Mouse (Mus musculus) cerebellum, adult 9-11 months (tissue): ENCODE measurements around the gene Gas7.

Experiments used
- DNase-seq: peaks from one replicate; pipeline ENCODE4 v3.0.0; 2022

The Gas7 gene

DNA sequence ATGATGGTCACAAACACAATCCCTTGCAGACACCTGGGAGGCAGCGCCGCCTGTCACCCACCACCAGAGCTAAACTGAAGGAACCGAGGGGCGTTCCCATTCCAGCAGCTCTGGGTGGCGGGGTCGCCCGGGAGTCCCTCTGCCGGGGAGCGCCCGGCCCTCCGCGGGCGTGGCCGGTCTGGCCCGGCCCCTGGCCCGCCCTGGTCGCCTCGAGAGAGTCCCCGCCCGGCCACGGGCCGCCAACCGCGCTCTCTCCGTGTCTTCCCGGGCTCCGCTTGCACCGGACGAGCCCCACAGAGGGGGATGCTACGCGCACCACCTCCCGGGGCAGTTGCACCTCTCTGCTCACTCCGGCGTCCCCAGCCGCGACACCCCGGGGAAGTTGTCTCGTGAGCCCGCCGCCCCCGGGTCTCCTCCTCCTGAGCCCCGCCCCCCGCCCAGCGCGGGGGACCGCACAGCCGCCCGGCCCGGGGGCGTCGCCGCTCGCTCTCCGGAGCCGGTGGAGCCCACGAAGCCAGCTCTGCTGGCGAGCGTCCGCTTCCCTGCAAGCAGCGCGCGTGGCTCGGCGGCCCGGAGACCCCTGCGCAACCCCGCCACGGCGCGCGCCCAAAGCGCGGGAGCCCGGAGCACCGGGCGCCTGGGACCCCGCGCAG, at the start of gene Gas7:
Gas7 (plus strand) TSS at position 564 of the 653 bp plus-strand sequence.
- no peak for DNase-seq

DNA sequence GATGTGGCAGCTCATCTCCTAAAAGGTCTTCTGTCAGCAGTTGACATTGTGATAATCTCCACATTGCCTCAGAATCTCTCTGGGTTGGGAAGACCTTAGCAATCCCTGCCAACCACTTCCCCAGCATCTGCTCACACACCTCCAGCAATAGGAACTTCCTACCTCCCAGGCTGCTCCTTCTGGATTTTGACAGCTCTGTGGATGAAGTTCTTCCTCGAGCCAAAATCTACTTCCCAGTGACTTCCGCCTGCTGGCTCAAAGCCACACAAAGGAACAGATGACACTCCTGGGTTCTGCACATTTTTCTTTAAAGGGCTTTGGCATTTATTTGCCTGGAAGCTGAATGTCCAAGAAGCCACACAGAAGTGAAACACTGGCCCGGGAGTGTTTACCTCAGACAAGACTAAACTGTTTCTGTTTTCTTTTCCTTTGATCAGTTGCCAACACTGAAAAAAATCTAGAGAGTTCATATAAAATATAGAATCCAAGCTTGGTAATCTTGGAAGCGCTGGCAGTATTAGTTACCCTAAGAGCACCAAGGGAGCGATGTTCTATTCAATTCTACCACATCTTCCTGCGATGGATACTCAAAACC, 40.8 kb upstream of the Gas7 start:
- DNase-seq: peak; percentile 8

DNA sequence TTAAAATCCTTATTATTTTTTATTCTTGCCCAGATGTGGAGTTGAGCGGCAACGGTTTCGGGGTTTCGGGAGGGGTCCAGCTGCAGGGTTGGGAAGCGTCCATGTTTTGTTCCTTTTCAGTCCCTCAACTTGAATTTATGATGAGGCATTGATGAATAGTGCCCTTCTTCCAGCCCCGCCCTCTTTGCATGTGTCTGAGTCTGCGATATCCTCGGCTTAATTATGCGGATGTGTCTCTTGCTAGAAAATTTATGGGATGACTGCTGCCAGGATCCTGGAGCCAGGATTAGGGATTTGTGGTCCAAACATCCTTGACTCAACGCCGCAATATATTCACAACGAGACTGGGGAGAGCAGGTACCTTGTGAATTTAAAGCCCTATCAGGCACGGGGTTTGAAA, 31.7 kb upstream of the Gas7 start:
- no peak for DNase-seq

DNA sequence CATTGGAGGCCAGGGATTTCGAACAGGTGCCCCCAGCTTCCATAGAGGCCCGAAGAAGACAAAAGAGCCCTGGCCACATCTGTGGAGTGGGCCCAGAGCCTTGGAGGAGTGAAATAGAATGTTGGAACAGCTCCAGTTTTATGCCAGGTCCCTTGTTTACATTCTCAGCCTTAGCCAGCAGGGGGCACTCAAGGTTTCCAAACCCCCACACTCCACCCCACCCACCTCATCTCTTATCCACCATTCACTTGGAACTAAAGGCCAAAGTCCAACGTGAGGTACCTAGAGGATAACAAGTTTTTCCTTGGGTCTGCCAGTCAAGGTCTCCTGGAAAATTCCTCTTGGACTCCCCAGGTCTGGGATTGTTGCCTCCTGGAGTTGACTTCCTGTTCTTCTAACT, 27.0 kb upstream of the Gas7 start:
- DNase-seq: peak; percentile 19

DNA sequence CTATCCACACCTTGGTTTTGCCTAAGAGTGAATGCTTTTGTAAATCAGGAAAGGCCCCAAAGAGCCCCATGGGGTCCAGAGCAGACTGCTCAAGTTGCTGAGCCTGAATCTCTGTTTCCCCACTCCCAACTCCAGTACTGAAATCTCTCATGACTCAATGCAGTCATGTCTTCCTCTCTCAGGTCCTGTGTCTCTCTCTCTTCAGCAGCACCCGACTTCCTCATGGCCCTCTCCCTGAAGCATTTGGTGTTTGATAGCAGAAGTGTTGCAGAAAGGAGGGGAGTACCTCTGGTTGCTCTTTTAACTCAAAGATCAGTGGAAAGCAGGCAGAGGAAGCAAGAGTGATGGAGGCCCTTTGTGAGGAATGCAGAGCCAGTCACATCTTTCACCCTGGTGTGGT, 25.4 kb upstream of the Gas7 start:
- no peak for DNase-seq

DNA sequence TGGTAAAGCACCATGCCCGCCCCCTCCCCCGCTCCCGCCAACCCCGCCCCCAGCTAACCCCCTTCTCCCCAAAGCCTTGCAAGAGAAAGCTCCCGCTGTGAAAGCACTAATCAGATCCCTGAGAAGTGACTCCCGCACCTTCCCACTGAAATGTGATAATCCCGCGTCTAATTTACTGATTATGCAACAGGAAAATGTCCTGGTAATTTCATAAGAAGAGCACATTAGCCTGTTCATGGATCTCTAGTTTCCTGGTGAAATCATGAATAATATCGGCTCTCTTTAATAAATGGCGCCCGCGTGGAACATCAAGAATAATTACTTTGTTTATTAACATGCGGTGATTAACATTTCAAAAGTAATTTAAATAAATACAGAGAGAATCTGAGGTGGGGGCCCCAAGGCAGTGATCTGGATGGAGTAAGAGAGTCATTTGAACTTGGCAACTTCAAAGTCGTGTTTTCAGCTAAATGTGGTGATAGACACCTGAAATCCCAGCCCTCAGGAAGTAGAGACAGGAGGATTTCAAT, 24.1 kb upstream of the Gas7 start:
- no peak for DNase-seq

DNA sequence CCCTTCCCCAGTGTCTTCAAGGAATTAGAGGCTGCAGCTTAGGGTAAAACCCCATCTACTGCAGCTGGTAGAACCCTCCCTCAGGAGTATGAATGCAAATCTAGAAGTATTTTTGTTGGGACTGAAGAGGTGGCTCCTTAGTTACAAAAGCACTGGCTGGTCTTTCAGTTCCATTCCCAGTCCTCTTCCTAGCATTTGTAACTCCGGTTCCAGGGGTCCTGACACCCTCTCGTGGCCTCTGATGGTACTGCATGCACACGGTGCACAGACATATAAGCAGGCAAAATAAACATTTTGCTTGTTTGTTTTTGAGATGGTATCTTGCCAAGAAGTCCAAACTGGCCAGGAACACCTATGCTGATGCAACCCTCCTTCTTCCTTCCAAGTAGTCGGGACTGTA, 23.4 kb upstream of the Gas7 start:
- DNase-seq: no peak

DNA sequence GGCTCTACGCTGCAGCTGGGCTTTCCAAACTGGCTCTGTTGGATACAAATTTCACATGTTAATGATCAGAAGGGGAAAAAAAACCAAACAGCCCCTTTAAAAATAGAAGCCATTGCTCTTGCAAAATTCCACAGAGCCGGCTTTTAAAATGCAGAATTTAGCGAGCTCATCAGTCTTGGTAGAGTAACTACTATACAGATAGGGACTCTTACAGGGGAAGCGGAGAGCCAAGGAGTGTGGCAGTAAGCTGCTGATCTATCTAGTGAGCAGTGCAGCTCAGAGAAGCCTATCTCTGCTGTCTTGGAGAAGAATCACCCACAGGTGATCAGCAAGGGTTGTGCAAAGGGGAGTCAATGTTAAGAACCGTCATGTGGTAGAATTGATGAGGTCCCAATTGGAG, 21.5 kb upstream of the Gas7 start:
- DNase-seq: no peak

DNA sequence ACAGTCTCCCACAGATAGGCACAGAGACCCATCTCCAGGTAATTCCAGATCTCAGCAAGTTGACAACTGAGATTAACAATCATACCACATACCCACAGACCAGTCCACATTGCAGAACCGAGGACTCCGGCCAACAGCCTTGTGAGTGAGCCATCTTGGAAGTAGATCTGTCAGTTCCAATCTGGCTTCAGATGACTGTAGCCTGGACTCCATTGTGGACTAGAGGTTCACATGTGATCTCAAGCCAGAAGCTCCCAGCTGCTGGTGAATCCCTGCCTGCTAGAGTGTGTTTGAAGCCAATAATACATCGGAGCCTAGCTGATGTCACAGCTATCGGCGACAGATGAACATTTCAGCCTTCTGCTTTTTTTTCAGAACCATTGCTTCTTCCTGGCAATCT, 16.5 kb upstream of the Gas7 start:
- DNase-seq: no peak

DNA sequence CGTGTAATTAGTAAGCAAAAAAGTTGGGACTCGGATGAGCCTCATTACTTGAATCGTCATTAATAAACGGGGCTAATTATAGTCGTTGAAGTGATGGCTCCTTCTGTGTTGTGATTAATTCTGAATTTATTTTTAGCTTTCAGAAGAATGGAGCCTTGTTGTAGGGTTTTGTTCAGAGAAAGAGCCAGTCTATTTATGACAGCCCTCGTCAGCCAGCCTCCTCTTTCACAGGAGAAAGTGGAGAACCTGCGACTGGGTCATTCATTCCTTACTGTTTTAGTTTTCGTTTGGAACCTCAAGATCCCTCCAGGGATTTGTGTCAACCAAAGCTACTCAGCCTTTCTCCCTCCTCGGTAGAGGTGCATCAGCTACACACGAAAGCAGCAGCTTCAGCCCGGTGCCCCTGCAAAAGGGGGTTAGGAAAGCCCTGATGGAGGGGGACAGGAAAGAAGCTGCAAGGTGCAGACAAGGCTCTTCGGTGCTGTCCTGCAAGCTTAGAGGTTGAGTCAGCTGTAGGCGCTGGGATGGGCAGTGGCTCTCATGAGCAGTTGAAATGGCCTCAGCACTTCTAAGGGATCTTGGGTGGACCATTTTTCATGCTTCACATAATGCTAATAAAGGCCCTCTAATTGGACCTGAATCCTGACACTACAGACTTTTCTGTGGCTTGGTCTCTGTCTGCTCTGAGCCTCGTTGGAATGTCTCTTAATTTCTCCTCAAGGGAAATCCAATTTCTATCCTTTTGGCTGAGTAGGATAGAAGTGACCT, 10.0 kb upstream of the Gas7 start:
- DNase-seq: no peak

DNA sequence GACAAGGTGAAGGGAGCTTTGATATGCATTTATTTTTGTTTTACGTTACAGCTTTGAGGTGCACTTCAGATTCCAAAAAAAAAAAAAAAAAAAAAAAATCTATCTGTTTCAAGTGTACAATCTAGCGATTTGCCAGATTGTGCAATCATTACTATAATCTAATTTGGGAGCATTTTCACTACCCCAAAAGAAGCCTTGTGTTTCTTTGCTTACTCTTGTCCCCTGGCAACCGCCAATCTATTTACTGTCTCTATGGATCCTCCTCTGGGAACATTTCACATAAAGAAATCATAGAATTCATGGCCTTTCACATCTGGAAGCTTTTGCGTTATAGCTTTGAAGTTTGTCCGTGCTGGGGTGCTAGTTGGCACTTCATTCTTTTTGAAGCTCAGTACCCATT, 3.7 kb upstream of the Gas7 start:
- no peak for DNase-seq

DNA sequence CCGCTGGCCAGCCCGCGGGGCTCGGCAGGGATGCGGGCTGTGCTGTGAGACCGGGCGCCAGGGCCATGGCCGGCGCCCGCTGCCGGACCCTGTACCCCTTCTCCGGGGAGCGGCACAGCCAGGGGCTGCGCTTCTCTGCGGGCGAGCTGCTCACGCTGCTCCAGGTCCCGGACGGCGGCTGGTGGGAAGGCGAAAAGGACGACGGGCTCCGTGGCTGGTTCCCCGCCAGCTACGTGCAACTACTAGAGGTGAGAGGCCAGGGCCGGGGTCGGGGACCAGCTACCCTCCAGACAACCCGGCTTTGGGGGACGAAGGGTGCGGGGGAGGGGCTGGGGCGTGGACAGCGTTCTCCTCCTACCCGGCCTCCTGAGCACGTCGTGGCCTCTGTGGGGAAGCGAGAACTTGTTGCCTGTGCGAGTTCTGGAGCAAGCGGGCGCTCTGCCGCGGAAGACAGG, 317 bp downstream of the Gas7 start:
- no peak for DNase-seq

DNA sequence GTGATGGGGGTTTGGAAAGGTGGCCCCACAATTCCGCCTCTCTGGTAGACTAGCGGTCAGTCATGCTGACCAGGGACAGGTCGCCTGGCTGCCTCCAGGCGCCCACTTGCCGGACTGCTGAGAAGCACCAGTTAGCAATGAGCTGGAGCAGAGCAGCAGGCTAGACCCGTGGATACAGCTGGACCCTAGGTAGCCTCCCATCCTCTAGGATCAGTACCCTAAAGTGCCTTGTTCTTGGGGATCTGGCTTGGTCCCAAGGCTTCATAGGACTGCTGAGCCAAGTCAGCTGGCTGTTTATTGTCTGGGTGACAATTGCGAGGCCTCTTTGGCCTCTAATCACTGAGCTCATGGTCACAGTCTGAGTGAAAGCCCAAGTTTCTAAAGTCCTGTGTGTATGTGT, 792 bp downstream of the Gas7 start:
- no peak for DNase-seq

DNA sequence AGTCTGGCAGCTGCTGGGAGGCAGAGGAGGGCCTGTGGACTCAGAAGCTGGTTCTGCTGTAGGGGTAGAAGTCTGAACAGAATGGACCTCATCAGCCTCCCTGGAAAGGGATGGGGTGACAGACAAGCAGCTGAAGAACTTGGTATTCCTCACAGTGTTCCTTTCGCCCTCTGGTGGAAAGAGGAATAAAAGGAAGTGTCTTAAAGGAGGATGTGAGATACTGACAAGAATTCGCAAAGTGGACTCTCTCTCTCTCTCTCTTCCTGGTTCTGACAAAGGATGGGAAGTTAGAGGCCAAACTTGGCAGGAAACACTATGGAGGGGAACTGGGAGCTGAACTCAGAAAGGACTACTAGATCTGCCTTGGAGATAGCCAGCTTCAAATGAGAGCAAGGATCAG, 2.9 kb downstream of the Gas7 start:
- DNase-seq: no peak

DNA sequence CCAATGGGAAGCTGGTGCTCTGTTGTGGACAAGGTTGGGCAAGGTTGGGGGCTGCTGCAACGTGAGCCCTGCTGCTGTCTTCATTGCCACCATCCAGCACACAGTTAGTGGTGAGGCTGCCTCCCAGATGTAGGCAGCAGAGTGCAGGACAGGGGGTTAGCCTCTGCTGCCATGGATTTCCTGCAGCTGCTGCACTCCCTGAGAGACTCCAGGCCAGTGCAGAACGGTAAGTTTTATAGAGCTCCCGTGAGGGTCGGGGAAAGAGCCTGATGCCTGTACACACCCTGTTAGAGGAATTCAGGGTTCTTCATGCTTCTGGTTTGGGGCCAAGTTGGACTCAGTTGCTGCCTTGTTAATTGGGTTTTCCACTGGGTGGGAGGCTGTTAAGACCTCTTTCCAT, 11.9 kb downstream of the Gas7 start:
- no peak for DNase-seq

DNA sequence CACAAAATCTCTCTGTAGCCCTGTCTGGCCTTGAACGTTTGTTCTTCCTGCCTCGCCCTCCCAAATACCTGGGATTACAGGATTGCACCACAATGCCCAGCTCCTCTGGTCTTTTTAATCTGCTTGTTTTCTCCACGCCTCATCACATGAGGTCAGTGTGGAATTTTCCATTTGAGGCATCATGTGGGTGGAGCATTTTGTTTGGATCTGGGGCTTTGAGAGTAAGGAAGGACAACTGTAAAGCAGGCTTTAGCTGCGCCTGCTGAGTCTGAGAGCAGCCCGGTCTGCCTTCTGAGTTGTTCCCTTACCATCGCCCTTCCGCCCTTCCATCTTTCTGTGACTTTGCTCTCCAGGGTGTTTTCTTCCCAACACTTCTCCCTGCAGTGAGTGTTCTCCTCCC, 13.6 kb downstream of the Gas7 start:
- no peak for DNase-seq

DNA sequence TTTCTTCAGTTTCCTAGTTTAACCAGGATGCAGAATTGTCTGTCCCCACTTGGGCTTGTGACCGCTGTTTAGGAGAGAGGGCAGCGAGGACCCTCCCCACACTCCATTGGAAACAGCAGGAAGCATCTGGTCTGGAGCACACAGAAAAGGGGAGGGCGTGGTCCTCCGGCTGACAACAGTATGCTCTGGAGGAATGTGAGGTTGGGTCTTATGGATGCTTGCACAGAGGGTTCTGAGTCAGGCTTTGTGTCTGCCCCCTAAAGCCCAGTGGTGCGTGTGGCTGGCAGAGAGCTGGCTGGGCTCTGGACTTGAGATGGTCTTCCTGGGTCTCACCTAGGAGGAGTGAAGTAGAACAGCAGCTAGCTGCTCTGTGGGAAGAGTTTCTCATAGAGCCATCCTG, 19.4 kb downstream of the Gas7 start:
- no peak for DNase-seq

DNA sequence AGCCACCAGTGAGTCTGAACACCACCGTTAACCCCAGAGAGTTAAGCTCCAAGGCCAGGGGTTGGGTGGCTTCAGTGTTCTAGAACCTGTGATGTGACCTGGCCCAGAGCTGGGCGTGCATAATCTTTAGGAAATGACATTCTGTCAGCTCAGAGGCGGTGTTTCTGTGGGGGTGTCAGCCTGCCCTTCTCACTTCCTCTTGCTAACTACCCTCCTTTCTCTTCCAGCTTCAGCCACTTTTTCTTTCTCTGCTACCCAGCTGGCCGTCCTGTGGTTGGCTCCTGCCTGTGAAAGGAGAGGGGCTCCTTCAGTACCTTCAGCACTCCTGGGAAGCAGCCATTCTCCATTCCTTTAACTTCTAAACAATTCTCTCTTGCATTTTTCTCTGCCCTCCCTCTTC, 24.3 kb downstream of the Gas7 start:
- no peak for DNase-seq

DNA sequence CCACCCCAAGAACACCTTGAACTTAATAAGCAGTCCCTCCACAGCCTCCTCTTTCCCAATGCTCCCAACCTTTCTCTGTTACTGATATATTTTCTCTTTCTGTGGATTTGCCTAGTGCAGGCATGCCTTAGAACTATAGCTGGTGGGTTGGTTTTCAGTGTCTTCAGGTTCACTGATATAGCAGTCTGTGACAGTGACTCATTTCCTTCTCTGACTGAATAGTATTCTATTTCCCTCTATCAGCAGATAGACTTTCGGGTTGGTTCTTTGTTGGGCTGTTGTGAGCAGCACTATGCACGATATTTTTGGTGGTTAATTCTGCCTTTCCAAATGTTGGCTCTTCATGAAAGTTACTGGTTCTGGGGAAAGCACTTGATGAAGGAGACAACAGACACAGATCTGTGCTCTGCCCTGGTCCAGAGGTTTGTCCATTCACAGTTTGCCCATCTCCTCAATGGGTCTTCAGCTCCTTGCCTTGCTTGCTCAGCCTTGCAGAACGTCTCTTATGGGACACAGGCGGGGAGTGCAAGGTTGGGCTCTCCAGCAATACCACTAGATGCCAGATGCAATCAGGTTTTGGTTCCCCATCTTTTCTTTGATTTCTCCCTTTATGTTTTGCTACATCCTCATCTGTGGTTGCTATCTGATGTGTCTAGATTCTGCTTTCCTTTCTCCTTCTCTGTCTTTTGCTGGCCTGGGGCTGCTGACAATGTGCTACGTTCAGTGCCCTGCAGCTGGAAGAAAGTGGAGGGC, 25.1 kb downstream of the Gas7 start:
- no peak for DNase-seq

DNA sequence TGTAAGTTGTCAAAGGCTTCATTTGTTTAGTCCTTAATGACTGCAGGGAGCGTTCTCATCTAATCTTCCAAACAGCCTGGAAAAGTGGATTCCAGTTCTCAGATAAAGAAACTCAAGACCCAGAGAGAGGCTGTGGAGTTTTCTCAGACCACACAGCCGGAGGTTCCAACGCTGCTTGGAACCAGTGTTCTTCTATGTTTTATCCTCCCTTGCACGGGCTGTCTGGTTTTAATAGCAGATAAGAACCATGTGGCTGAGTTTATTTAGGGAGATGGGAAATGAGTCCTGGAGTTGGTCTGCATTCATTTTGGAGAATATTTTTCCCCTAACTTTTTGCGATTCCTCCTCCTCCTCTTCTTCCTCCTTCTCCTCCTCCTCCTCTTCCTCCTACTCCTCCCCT, 26.5 kb downstream of the Gas7 start:
- DNase-seq: no peak

DNA sequence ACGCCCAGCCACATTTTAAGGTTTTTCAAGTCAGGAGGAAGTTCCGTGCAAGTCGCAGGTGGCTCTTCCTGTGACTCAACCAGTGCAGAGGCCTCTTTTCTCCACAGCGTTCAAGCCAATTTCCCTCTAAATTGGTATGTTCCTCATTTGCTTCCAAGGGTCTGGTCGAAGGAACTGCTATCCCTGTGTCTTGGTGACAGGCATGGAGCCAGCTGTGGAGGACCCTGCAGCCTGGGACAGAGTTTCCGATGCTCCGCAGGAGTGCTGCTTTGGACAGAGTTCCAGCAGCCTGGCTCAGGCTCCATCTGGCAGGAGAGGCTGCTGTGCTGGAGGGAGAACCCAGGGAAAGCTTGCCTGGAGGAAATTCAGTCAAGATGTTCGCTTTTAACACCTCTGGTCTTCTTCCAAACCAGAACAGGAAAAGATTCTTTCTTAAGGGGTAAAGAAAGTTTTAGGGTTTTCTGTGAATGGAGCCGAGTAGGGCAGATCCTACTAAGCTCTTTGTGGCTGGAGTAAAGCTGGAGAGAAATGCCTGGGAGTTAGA, 27.1 kb downstream of the Gas7 start:
- DNase-seq: peak; percentile 10

DNA sequence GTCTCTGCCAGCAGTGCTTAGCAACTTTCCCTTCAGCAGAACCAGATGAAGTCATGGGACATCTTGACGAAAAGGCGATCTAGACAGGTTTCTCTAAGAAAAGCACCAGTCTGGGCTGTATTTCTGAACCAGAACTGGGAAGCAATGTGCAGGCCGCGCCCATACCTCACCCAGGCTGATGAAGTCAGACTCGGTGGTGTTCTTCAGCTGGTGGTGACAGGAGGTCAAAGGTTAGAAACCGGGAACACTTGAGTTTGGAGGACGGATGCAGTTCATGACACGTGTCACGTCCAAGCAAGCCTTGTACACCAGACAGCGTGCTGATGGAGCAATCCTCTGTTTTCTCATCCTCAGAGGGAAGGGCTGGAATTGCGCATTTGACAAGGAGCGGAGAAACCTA, 32.9 kb downstream of the Gas7 start:
- DNase-seq: no peak

DNA sequence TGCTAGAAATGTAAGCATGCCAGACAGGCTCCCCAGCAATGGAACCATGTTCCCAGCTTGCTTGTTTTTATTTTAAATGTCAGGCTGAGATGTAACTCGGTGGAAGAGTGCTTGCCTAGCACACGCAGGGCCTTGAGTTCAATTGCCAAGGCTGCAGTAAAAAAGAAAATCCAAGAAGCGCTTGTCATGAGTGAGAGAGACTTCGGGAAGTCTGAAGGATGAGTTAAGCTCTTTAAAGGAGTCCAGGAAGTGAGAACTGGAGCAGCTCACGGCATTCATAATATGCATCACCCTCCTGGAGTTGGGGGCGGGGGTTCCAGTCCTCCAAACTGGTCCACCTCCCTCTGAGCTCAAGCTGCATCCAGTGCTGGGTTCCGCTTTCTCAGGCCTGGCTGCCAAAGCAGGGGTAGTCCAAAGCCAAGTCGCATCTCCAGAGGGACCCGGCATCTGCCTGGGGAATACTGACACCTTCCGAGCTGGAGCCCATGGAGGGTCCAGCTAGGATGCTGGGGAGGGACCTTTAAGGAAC, 34.5 kb downstream of the Gas7 start:
- no peak for DNase-seq
